Mouse (Mus musculus) embryo, embryonic 11.5 days (tissue): ENCODE results near the gene Nin.
"Not testable (repeated sequence)": the region's sequence is repeated elsewhere in the genome, so short reads cannot be mapped to it uniquely, and the experiment has no call there.

ENCODE experiments used
- DNase-seq: peaks from one replicate; pipeline ENCODE4 v3.0.0-alpha.2; 2012; ENCODE audit warnings: low read depth, low spot score

Nin gene

GRCm38 (mm10) chr12:70113351-70113750, at the start of gene Nin:
TSS of gene Nin (minus strand) at chr12:70113717.
- no peak for DNase-seq

DNA sequence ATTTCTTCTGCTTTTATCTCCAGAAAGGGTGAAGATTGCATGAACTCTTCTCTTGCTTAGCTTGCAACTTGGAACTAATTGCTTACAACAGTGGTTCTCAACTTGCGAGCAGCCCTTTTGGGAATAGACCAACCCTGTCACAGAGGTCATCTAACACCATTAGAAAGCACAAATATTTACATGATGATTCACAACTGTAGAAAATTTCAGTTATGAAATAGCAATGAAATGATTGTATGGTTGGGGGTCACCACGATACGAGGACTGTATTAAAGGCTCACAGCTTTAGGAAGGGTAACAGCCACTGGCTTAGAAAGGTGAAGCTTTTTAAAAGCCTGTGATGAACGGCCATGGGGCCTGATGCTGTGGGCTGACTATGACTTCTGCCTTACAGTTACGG, 47.5 kb upstream of the Nin start:
- DNase-seq: no peak

- DNase-seq: no peak
These were observed 44.0 kb upstream of the Nin start for GRCm38 (mm10) chr12:70157292-70158066.

DNA sequence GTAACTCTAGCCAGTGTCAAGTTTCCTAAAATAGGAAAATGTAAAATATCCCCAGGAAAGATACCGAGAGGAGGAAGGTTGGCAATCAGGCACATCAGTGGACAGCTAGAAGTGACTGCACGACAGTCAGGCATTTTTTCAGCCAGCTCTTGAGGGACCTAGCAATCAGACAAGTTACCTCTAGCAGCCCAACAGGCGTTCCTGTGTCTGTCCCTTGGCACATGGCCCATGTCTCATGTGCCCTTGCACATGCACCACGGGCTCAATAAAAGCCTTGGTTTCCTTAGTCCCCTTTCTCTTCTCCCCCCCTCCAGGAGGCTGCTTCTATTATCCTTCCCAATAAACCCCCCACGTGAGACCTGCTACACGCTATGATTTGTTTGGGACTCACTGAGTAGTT, 42.7 kb upstream of the Nin start:
- no peak for DNase-seq

DNA sequence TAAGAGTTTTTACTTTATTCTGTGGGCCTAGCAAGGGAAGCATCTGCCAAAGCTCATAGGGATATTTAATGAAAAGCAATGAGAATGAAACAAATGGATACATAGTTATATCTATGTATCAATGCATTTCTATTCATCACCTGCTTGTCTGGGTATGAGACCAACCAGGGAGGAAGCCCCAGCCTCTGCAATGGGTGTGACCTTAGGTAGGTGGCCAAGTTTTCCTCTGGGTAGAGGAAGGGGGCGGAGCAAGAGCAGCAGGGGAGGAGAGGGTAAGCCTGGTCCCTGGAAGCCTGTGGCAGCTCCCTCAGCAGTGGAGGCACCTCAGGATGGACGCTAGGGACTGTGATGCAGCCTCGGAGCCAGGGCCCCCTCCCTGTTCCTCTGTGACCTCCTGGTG, 40.3 kb upstream of the Nin start, which contains the start of gene Abhd12b:
Gene Abhd12b (plus strand): TSS at position 301 of the 400 bp plus-strand sequence.
- no peak for DNase-seq

- DNase-seq: no peak
These were observed 35.2 kb upstream of the Nin start for GRCm38 (mm10) chr12:70148631-70149265.

DNA sequence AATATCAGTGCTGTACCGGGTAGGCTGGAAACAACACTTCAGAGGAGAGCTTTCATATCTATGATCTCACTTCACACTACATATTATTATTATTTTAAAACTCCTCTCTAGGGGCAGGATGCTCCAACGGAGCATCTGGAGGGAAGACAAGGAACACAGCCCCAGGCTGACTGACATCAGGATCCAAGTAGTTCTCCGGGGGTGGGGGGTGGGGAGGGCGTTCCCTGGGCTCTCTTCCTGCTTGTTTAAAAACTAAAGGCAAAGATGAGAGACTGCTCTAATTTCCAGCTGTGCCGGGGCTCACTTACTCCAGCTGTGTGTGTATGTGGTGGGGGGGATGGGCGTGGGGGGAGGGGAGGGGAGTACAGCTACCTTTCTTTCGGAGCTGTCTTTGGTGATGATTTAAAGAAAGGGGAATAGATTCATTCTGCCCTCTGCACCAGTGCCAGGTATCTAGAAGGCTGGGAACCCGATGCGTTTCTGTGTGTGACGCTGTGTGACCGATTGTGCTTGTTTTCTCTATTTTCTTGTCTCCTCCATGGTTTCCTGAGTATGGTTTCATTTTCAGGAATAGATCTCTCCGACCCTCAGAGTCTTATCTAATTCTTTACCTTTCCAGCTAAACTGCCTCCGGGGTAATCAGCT, 34.6 kb upstream of the Nin start:
- no peak for DNase-seq

DNA sequence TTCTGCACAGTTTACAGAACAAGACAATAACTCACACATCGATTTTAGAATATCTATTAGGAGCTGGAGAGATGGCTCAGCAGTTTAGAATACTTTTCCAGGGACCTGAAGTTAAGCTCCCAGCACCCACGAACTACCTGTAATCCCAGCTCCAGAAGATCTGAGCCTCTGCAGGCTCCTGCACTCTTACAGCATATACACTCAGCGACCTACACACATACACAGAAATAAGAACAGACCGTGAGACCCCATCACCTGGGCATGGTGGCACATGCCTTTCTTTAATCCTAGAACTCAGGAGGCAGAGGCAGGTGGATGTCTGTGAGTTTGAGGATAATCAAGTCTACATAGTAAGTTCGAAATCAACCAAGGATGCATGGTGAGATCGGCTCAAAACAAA, 32.1 kb upstream of the Nin start:
- no peak for DNase-seq

DNA sequence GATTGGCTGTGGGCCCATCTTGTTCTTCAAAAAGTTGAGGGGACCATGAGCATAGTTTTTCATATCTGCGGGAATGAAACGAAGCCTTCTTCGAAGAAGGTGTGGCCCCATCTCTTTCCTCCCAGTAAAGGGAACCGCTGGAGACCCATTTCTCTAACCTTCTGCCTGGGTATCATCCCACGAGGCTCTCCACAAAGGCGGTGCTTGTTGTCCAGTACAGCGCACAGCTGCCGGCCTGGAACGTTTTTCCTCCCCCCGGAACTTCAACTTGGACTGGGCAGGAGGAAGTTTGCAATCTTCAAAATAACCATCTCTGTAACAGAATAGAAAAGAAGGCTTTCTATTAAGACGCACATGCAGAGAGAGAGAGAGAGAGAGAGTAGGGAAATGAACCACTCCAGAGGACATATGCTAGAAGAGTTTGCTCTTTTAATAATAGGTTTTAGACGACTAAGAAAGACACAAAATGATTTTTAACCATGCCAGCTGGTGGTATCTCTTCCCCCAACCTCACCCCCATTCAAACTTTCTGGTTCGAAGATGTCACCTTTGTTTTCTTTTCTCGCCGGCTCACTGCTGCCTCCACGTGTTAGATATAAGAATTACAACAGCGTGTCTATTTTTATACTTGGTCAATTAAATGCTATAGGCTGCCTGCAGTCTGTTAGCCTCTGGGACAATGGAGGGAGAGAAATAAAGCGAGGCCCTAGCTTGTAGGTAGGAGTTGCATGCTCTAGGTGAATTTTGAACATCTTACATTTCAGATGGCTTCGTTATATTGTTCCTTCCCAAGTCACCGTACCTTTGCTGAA, 31.3 kb upstream of the Nin start:
- DNase-seq: peak; percentile 70

DNA sequence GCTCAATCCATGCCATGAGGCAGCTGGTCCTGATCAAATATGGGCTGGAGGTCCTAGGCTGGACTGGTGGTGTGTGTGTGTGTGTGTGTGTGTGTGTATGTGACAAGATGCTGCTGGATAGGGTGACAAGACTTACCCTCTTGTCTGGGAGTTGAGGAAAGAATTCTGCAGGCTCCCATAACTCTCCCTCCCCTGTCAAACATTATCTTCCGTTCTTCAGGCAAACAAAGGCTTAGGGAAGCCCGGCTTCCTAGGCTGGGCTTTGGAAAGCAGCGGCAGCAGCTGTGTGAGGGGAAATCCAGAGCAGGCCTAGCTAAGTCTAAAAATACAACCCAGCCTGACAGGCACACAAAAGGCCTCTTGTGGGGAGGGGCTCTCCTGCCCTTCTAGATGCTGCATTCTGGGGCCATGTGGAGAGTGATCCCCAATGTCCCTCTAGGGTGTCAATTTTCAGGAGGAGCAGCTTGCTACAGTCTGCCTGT, 30.6 kb upstream of the Nin start:
- not testable (repeated sequence) for DNase-seq

- no peak for DNase-seq
These were observed 27.6 kb upstream of the Nin start for GRCm38 (mm10) chr12:70140993-70141576.

DNA sequence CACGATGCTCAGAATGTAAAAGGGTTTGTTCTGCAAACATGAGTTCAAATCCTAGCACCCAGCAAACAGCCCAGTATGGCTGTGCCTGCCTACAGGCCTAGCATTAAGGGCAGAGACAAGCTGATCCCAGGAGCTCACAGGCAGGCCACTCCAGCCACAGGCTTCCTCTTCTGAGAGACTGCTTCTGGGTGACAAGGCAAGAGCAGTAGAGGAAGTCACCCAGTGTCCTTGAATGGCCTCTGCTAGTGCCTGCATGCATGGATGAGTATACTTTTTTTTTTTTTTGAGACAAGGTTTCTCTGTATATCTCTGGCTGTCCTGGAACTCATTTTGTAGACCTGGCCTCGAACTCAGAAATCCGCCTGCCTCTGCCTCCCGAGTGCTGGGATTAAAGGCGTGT, 27.0 kb upstream of the Nin start:
- DNase-seq: no peak

DNA sequence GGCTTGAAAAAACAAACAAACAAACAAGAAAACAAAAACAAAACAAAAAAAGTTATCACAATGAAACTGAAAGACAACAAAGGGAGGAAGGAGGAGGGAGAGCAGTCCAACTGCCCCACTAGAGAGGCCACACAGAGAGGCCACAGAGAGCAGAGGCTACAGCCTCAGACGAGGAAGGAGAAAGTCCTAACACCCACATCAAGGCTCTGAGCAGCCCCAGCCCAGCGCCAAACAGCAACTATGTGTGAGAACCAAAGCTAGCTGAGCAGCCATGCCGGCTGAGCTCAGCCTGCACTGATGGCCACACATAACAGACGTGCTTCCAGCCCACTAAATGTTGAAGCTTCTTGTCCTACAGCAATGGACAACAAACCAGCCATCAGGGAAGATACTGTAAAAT, 26.4 kb upstream of the Nin start:
- no peak for DNase-seq

DNA sequence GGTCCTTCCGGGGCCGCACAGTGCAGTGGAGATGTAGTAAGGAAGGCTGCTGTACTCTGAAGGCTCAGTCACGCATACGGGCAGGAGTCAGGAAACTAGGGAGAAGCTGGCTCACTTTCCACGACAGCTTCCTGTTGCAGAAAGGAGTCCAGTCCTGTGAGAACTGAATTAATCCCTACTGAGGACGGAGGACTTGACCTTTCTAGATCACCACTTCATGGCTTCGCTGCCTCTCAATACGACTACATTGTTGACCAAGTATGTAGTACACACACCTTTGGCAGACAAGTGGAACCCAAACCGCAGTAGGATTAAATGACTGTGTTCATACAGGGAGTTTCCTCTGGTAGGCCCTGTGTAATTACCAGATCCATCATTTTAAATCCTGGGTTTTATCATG, 24.1 kb upstream of the Nin start:
- no peak for DNase-seq

GRCm38 (mm10) chr12:70137095-70137494, 23.6 kb upstream of the Nin start:
- DNase-seq: no peak

- no peak for DNase-seq
These were observed 22.8 kb upstream of the Nin start for GRCm38 (mm10) chr12:70136185-70136756.

GRCm38 (mm10) chr12:70134627-70135235, 21.2 kb upstream of the Nin start:
- DNase-seq: no peak

DNA sequence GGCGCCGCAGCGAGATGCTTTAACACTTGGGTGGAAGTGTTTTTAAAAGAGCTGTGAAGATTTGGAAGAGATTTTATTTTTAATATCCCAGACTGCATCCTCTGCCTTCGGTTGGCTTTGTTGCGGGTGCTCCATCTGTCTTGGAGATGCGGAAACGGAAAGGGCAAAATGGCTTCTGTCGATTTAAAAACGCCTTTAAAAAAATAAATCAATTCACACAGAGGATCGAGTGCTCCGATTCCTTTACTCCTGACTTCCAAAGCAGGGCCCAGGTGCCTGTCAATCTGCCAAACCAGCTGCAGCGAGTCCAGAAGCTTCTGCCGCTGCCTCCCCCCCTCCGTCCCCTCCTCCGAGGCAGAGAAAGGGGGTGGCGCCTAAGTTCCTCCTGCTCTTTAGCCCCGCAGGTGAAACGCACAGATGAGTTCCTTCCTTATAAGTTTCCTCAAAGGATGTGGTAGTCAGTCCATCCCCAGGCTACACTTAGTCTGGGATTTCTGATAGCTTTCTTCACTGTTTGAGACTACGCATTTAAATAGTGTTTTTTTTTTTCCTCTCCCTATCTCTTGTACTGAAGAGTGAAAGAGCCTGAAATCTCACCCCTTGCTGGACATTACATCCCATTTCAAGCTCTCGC, 17.6 kb upstream of the Nin start:
- DNase-seq: no peak

- no peak for DNase-seq
These were observed 15.6 kb upstream of the Nin start for GRCm38 (mm10) chr12:70129105-70129504.

DNA sequence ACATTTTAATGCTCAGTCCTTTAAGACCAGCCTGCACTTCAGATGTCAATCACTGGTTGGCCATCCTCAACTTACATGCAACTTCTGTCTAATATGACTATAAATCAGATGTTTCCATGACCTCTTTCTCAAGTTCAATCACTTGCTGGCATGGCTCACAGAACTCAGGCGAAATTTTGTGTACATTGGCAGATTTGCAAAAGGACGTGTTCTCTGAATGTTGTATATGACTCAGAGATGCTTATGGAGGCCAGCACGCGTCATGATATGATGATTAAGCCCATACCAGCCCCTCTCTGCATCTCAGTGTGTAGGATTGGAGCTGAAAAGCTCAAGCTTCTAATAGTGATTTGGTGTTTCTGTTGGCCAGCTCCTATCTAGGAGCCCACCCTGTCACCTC, 13.1 kb upstream of the Nin start:
- no peak for DNase-seq
